Mouse (Mus musculus) spleen, adult 18-20 months (tissue): ENCODE data around the gene C530008M17Rik.

Source experiments
- DNase-seq, 2 experiments: peaks; one replicate each; pipeline ENCODE4 v3.0.0; 2022; ENCODE audit warnings: mixed read lengths in 2 of 2

The C530008M17Rik gene

DNA sequence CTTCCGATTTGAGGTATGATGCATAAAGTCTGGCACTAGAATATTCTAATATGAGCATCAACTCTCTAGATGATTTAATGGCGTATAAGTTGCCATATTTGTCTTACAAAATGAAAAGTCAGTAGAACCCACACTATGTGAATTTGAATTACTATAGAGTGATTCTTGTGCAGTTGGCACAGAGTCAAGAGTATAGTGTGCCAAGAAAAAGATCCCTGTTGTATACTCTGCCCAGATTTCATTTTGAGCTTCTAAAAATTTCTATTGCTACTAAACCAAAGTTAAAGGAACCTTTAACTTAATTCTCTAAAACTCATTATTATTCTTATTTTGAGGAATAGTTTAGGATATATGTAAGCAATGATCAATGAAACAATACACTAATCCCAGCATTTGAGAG, at the start of gene C530008M17Rik:
TSS of gene C530008M17Rik (plus strand) at position 301 of the 400 bp plus-strand sequence.
- no peak for DNase-seq

DNA sequence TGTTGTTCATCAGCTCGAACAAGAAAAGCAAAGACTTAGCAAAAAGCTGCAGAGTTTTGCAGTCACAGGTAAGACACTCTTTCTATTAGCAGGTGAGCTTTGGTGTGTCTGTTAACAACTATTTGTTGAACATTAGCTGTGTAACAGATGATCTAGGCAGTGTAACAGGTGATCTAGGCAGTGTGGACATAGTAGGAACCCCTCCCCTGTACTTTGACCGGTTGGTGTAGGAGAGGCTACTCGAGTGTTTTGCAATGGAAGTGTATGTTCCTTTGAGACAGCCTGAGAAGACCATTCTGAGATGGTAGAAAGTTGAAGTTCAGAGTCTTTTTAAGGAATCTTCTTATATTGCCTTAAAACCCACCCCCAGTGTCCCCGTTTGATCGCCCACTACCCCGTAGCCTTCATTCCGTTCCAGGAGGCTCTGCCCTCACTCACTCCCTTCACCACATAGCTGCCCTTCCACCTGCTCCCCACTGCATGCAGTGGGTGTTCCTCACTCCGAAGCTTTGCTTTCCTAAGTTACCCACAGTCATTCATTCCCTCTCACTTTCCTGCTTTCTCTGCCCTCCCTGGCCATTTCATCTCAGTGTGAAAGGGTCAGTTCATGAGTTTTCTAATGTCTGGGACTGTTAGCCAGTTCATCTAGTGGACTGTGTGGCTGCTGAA, 46.5 kb upstream of the C530008M17Rik start:
- DNase-seq = no peak

DNA sequence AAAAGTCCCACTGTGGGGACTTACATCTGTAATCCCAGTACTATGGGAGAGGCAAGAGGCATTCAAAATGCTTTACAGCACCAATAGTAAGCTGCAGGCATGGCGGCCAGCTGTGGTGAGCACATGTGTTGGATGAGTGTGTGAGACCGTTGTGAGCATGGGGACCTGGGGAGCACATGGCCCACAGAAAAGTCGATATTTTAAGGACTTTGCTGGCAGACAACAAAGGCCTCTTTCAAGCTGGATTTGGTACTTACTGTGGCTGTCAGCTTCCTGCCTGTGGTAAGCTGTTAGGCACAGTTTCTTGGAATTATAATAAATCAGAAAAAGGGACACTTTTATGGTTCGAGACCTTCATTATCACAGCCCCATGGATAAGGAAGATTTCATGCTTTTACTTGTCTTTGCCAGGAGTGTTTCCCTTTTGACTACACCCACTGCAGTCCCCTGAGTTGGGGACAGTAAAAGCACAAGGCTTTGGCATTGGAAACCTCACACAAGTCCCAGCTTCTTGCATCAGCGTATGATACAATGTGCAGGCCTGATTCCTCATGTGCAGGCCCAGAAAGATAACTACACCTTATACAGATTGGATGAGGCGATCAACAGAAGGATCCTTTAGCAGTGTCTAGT, 43.3 kb upstream of the C530008M17Rik start:
- DNase-seq = no peak

DNA sequence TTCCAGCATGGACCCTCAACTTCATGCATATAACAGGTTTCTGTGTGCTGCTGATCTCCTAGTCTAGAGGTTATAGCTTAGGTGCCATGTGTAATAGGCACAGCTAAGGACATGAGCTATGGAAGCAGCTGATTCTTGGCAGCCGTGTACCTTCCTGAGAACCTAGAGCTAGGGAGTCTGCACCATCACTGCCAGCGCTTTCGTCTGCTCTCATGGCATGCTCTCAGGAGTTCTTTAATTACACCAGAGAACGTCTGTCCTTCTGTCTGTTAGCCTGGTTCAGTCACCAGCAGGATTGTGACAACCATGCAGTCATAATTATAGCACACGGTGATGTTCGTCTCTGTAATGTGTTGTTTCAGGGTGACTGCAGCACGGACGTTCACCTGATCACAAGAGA, 41.0 kb upstream of the C530008M17Rik start:
- DNase-seq = no peak

DNA sequence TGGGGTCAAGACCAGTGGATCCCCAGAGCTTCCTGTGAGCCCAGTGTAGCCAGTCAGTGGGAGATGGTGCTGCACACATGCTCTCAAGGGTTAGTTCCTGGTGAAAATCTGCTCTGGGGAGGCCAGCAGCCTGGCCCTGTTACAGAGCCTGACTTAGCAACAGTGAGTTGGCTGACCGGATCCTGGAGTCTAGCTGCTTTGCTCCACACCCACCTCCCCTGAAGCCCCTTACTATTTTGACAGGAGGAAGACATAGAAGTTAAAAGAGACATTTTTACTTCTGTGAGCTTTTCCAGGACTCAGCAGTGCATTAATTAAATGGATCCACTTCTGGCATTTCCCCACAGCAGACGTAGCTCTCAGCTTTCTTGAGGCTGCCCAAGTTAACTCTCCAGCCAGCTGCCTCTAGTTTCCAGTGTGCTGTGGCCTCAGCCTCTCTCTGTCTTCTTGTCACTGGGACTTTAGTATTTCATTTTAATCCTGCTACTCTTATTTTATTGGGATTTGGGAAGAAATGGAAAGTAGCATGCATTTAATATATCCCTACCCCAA, 40.0 kb upstream of the C530008M17Rik start:
- DNase-seq = no peak

DNA sequence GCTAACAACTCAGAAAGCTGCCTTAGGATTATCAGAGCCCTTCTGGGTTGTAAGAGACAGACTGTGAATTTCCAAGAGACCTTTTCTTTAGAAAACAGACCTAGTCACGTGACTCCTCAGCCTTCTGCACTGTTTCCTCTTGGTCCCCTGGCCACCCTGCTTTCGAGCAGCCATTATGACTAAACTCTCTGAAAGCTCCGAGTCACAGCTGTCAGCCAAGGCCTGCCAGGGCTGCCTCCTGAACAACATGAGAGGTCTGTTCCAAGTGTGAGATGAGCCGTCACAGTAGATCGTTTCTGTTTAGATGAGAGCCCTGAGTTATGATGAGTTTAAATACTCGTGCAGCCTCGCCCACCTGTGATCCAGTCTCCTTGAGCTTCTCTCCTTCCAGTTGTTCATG, 37.6 kb upstream of the C530008M17Rik start:
- DNase-seq = no peak

DNA sequence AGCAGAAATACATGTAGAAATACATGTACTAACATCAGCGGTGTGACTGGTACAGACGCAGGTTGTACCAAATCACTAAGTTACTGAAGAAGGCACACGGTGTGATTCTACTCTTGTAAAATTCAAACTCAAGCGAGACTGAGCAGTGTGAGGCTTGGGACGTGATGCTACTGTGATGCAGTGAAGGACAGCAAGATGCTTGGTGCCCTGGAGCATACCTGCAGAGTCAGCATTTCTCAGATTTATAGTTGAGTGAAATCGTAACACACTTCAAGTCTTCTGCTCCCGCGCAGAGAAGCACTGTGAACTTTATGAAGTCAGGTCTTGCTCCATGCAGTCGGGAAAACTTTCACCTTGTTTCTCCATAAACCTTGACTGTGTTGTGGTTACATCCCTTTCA, 32.6 kb upstream of the C530008M17Rik start:
- DNase-seq = no peak

DNA sequence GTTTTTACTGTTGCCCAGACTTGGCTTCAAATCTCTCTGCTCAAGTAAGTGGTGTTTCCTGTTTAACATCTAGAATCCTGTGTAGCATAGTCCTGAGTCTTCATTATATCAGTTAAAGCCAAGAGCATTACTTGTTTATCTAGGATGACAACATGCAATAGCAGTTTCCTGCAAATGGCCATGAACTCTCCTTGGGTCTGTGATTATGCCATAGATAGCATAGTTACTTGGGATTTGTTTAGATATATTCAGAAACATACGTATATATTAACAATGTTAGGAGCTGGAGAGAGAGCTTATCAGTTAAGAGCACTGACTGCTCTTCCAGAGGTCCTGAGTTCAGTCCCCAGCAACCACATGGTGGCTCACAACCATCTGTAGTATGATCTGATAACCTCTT, 28.5 kb upstream of the C530008M17Rik start:
- no peak for DNase-seq

DNA sequence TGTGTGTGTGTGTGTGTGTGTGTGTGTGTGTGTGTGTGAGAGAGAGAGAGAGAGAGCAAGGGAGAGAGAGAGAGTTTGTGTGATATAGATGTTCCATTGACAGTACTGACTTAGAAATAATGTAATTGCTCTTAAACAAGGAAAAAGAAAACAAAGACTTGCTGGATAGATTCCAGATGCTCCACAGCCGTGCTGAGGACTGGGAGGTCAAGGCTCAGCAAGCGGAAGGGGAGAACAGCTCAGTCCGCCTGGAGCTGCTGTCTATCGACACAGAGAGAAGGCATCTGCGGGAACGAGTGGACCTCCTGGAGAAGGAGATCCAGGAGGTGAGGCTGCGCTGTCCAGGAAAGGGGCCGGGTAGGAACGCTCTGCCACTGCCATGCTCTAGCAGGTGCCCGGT, 22.3 kb upstream of the C530008M17Rik start:
- DNase-seq = no peak

DNA sequence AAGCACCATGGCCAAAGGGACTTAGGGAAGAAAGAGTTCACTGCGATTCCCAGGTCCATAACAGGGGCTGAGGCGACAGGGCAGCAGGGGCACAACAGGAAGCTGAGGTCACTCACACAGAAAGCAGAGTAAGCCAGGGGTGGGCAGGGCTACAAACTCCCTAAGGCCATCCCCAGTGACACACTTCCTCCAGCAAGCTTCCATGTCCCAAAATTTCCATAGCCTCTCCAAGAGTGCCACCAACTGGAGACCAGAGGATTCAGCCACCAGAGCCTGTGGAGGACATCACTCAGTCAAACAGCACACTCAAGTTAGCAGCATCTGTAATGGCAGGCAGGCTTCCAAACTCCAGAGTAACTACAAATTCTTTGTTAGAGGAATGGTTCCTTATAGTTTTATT, 20.7 kb upstream of the C530008M17Rik start:
- no peak for DNase-seq

DNA sequence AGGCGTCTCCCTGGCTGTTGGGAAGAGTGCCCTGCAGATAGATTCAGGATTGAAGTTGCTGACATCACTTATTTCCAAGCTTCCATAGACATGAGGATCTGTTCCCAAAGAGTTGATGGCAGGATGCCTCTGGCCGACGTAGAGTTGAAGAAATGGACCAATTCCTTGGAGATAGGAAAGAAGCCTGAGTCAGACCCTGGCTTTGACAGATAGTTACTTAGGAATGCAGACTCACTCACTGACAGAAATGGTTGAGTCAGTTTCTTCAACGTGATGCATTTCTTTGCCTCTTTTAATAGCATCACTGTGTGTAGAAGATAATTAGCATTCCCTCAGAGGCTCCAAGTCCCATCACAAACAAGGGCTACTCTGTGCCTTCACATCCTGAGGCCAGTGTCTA, 14.2 kb upstream of the C530008M17Rik start:
- DNase-seq = no peak

DNA sequence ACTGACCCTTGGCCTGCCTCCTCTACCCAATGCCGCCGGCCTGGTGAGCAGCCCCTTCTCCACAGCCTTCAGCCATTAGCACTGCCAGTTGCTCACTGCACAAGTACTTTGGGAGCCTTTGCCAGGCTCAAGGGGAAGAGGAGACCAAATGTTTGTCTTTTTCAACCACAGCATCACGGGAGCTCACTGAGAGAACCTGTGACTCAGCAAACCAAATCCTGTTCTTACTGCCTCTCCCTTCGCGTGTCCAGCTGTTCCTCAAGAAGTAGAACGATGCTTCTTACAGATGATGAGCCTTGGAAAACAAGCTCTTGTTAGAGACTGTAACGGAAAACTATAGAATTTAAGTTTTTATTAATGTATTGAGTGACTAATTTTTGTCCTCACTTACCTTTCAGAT, 12.1 kb upstream of the C530008M17Rik start:
- DNase-seq = no peak

DNA sequence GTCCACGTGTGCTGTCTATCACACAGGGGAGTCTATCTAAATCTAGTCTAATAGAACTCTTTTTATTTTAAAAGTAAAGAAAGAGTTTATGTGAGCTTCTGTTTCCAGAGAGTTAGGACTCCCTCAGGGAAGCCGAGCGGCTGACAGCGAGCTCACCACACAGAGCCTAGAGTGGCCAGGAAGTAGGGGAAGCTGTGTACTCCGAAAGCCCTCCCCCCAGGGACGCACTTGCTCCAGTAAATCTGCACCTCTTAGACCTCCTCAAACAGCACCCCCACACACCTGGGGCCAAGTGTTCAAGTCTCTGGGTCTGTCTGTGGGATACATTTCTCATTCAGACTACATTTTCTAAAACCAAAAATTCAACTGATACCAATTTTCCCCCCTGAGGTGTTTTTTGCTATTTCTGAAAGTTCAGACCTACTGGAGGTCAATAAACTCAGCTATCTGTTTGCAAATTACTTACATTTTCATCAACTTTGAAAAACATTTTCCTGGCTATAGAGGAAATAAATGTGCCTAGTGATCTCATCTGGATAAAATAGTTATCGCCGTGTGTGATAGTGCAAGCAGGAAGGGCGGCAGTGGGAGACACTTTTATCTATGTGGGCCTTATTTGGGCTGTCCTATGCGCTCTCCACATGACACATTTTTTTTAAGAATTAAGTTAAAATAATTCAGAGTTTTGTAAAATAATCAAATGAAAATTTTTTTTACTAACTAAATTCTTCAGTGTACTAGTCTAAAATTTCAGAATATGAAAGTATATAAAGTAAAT, 11.0 kb upstream of the C530008M17Rik start:
- no peak for DNase-seq

DNA sequence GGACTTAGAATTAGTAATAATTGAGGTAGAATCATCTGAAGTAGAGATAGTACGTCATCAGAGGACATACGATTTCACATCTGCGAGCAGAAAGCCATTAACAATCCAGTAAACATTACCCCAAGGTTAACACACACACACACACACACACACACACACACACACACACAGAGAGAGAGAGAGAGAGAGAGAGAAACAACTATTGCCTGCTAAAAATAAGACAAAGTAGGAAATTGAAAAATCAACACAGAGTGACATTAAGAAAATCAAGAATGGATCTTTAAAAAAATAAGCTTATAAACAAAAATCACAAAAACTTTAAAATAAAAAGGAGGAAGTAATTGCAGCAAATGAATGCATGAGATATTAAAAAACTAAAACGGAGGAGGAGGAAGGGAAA, 6.4 kb upstream of the C530008M17Rik start:
- DNase-seq = no peak

DNA sequence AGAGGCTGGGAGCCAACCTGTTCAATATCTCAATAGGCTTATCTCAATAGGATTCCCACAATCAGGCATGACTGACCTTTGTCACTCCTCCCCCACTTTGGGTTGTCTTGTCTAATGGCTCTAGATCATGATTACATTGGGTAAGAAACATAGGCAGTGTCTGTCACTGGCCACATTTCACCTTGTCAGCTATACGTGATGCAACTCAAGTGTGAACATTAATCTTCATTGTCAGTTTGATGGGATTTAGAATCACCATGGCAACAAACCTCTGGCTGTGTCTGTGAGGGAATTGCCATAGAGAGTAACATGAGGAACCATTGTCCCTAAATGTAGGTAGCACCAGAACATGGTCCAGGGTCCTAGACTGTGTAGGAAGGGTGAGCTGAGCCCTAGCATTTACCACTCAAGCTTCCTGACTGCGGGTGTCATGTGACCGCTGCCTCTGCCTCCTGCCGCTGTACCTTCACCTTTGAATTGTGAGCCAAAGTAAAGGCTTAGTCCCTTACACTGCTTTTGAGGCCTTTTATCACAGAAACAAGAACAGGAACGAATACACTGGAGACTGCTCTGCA, 5.1 kb upstream of the C530008M17Rik start:
- DNase-seq = no peak

DNA sequence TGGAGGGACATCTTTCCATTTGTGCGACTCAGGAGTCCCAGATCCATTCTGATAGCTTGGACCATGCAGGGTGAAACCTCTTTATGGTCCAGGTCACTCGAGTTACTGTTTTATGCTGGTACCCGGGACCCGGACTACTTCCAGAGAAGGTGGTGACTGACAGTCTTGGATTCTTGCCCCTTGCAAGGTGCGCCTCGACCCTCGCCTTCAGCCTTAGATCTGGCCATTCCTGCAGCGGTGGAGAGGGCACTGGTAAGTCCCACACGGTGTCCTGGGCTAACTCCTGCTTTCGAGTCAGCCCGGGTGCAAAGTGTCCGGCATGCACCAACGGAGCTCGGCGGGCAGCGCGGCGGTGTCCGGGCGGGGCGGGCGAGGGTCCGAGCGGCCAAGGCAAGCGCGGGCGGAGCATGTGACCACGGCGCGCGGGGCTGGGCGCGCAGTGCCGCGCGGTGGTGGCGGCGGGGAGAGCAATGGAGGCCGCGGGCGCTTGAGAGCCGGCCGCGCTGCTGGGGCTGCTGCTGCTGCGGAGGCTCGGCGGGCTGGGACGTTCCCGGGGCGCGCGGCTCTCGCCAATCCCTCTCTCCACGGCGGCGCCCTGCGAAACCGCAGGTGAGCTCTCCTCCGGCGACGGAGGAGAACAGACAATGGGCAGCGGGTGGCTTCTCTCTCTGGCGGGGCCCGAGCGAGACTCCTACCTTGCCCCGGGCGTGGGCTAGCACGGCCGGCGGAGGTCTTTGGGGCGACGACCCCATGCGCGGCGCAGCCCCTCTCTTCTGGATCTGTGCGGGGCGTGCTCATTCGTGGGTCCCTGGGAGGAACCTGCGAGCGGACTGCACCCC, 1.2 kb downstream of the C530008M17Rik start:
- DNase-seq = no peak

DNA sequence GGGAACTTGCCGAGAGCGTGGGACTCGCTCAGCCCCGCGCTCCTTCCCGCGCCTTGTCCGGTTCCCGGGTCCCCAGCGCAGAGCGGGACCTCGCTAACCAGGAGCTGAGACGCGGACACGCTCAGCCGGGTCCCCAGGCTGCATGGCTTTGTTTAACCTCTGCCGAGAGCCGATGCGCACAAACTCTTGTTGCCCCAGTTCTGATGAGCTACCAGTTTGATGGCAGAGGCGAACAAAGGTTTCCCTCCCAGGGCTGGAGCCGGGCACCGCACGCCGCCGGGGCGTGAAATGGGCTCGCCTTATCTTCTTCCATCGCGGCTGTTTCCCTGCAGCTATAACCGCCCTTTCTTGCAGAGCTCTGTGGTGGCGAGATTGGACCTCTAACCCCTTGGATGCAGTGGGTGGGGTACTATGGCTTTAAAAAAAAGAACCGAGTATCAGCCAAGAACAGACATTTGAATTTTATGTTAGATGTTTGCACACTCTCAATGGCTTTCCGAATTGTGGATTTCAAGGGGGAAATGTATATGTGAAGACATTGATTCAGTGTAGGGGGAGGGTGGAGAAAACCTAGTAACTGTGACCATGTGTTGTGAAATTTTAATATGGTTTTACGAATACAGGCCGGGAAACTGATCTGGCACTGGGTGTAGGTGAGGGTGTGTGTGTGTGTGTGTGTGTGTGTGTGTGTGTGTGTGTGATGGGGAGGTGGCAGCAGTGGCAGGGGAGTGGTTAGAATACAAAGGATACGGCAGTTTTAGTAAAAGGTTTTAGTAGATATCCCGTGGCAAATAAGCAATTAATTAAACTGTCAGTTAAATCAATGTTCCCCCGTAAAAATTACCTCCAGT, 2.0 kb downstream of the C530008M17Rik start:
- no peak for DNase-seq

DNA sequence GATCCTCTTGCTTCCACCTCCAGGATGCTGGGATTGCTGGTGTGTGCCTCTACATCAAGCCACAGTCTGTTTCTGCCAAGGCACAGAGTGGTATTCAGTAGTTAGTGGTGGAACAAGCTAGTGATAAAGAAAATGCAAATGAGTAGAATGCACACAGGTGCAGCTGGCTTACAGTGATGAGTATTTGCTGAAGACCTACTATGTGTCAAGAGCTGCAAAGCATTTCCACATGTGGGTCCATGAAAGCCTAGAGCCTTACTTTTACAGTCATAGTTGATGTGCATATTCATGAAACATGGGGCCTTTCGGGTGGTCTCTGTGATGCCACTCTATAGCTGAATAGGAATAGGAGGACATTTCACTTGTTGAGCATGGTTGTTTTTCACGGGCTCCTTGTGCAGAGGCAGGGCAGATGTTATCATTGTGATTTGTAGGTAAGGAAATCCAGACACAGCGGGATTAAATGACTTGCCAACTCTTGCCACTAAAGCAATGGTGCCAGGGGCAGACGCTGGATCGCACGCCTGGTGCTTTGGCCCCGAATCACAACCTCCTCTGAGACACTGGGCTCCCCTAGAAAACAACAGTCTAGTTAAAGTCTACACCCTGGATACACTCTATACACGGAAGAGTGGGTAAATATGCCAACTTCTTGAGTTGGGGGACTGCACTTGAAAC, 3.8 kb downstream of the C530008M17Rik start:
- no peak for DNase-seq

DNA sequence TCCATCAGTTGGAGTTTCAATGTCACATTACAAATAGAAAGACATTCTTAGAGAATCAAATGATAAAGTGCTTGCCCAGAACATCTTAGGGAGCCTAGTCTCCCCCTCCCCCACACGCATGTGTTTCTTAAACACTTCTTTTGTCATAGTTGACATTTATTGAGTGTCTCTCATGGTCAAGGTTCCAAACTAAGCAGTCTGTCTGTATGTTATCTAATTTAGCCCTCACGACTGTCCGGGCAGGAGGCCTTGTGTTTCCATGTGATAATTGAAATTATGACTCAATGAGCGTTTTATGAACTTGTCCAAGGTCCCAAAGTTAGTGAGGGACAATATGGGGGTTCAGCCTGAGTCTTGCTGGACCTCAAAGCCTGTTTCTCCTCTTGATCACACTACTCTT, 5.0 kb downstream of the C530008M17Rik start:
- no peak for DNase-seq

DNA sequence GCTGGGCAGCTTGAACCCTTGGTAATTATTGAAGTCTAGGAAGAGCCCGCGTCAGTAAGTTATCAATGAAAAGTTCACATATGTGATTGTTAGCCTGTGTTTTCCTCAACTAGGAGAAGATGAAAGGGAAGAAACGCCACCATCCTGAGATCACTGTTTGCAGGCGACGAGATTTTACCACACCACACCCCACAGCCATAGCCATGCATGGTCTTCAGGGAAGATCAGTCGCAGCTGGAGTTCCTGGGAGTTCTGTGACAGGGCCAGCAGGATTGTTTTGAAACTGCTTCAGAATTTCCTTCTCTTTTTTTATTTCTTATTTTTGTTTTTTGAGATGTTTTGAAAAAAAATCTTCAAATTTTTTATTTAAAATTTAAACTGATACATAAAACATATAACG, 8.6 kb downstream of the C530008M17Rik start:
- DNase-seq = no peak

DNA sequence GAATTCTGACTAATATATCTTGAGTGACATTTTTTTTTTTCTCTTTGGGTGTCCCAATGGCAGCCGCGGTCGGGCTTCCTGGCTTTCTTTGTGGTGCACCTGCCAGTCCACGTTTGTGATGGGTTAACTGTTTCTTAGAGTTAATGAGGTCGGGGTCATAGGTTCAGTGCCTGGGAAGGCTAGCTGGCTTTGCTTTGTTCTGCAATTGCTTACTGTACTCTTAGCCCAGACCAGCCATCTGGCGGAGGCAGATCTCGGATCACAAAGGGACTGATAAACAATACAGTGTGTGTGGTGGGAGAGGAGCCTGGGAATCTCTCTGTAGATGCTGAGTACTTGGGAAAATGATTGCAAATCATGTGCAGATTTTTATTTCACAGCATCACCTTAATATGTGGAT, 9.1 kb downstream of the C530008M17Rik start:
- no peak for DNase-seq
